Mouse (Mus musculus) regulatory T cell (primary cell): ENCODE data around the gene Plekhb2.

Experiments used
- in situ Hi-C: fragments of 300-600 bp; cut with MboI, MseI; formaldehyde crosslinking; loops from one replicate; pipeline ENCODE4 v1.15.1; 2025; ENCODE audit warnings: high pct_unique_total_duplicates

Gene Plekhb2

GRCm38 (mm10) chr1:34849745-34850342 is at the start of gene Plekhb2:
TSS of gene Plekhb2 (plus strand) at chr1:34849976.
- in situ Hi-C loops: no loop called here

GRCm38 (mm10) chr1:34801616-34802289 is 48.0 kb upstream of the Plekhb2 start:
- in situ Hi-C loops: loop anchor here (10.0 kb wide), 1 partner anchor 63 kb away; no protein-coding TSS in a partner anchor

GRCm38 (mm10) chr1:34802290-34802642 is 47.5 kb upstream of the Plekhb2 start:
- in situ Hi-C loops: loop anchor here (10.0 kb wide), 1 partner anchor 63 kb away; no protein-coding TSS in a partner anchor

GRCm38 (mm10) chr1:34804863-34805262 is 44.9 kb upstream of the Plekhb2 start:
- in situ Hi-C loops: loop anchor here (10.0 kb wide), 1 partner anchor 60 kb away; no protein-coding TSS in a partner anchor

- in situ Hi-C loops: loop anchor here (10.0 kb wide), 1 partner anchor 59 kb away; no protein-coding TSS in a partner anchor
These were observed 43.8 kb upstream of the Plekhb2 start for GRCm38 (mm10) chr1:34805931-34806520.

- in situ Hi-C loops: loop anchor here (10.0 kb wide), 1 partner anchor 56 kb away; no protein-coding TSS in a partner anchor
These were observed 41.3 kb upstream of the Plekhb2 start for GRCm38 (mm10) chr1:34808445-34808844.

- in situ Hi-C loops: no loop called here
These were observed 39.5 kb upstream of the Plekhb2 start for GRCm38 (mm10) chr1:34810293-34810692.

- in situ Hi-C loops: no loop called here
These were observed 38.7 kb upstream of the Plekhb2 start for GRCm38 (mm10) chr1:34811035-34811434.

GRCm38 (mm10) chr1:34811581-34811980 is 38.2 kb upstream of the Plekhb2 start:
- in situ Hi-C loops: no loop called here

GRCm38 (mm10) chr1:34812407-34813247 is 37.1 kb upstream of the Plekhb2 start:
- in situ Hi-C loops: no loop called here

- in situ Hi-C loops: no loop called here
These were observed 33.9 kb upstream of the Plekhb2 start for GRCm38 (mm10) chr1:34815843-34816242.

GRCm38 (mm10) chr1:34819225-34819910 is 30.4 kb upstream of the Plekhb2 start:
- in situ Hi-C loops: no loop called here

- in situ Hi-C loops: no loop called here
These were observed 28.4 kb upstream of the Plekhb2 start for GRCm38 (mm10) chr1:34821411-34821810.

GRCm38 (mm10) chr1:34822003-34822402 is 27.8 kb upstream of the Plekhb2 start:
- in situ Hi-C loops: no loop called here

GRCm38 (mm10) chr1:34822746-34823145 is 27.0 kb upstream of the Plekhb2 start:
- in situ Hi-C loops: no loop called here

- in situ Hi-C loops: no loop called here
These were observed 26.4 kb upstream of the Plekhb2 start for GRCm38 (mm10) chr1:34823353-34823752.

GRCm38 (mm10) chr1:34824208-34824607 is 25.6 kb upstream of the Plekhb2 start:
- in situ Hi-C loops: no loop called here

GRCm38 (mm10) chr1:34825909-34826308 is 23.9 kb upstream of the Plekhb2 start:
- in situ Hi-C loops: no loop called here

GRCm38 (mm10) chr1:34827900-34828299 is 21.9 kb upstream of the Plekhb2 start:
- in situ Hi-C loops: no loop called here

GRCm38 (mm10) chr1:34828528-34829294 is 21.1 kb upstream of the Plekhb2 start:
- in situ Hi-C loops: no loop called here
